Mouse (Mus musculus): ENCODE data around the gene Smox. TPM values are rescaled to one million over a fixed set of nuclear protein-coding genes. Genes with fewer than 3 reads are reported as not detected.
A peak's percentile ranks its signal among the peaks of the same experiment; 100 is the strongest.

Gene Smox
- polyA plus RNA-seq, 1 experiment: 213 TPM

DNA sequence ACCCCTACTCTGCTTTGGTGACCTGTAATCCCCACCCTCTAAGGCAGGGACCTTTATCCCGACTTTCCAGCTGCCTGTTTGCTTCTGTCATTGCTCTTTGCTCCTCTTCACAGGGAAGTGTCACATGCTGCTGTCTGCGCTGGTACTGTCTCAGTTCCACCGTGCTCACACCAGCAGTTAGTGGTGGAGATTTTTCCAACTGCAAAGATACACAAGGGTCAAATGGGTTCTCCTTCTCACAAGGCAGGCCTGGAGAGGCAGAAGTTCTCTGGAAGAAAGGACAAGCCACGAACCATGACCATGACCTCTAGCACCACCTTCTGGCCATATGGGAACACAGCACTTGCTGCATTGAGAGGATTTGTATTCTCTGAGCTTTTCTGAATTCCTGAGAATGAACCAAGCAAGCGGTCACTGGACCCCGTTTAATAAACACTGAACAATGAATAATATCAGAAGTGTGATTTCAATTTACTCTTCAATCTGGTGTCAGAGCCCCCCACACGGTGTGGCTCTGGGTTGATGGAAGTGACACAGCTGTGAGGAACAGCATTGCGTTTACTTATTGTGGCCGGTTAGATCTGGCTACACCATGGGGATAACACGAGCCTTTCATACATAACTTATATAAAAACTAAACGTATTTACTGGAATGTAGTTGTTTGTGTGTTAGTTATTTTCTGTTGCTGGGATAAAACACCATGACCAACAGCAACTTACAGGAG lies 38.8 kb downstream of the Smox start:
- WGBS: 38% methylated on average over 11 of the region's 11 CpGs

DNA sequence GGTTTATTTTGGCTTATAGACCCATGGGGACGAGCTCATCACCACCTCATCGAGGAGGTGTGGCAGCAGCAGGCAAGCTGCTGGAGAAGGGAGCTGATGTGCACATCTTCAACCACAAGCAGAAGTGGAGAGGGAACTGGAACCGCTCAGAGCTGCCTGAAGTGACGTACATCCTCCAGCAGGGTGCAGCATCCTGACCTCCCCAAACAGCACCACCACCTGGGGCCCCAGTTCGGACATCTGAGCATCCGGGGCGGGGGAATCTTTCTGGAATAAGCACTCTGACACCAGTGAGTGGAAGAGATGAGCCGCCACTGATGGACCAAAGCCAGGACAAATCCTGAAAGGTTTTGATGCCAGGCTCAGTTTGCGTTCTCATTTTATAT lies 39.3 kb downstream of the Smox start:
- TF ChIP-seq POLR2A (IDR thresholded peaks at IDR 0.05; ENCODE audit: borderline replicate concordance, control insufficient read depth, low read depth, low read length): no peak
- peak; percentile 84 for TF ChIP-seq CTCF (IDR thresholded peaks at IDR 0.05; ENCODE audit: control insufficient read depth, insufficient read depth, low read length)
- 16% methylated on average over 9 of the region's 9 CpGs for WGBS
- Histone ChIP-seq H3K4me3 (replicated peaks; ENCODE audit: control insufficient read depth, low read depth, low read length) (no peak overlapping the region), H3K27ac (ENCODE audit: control insufficient read depth, insufficient read depth, low read depth, low read length, poor library complexity) (no peak overlapping the region), H3K4me1 (ENCODE audit: control insufficient read depth, insufficient read depth, low read length) (no peaks in the 10 kb centered on the region)

More for the DNA sequence above, 38.8 kb downstream of the Smox start:
- no peak overlapping the region for H3K27ac ChIP-seq (ENCODE audit: control insufficient read depth, insufficient read depth, low read depth, low read length, poor library complexity)
- TF ChIP-seq CTCF (IDR thresholded peaks at IDR 0.05; ENCODE audit: control insufficient read depth, insufficient read depth, low read length) (peak; percentile 88), POLR2A (IDR thresholded peaks at IDR 0.05; ENCODE audit: borderline replicate concordance, control insufficient read depth, low read depth, low read length) (no peak)
- no peaks in the 10 kb centered on the region for H3K4me1 ChIP-seq (ENCODE audit: control insufficient read depth, insufficient read depth, low read length)
- H3K4me3 ChIP-seq (replicated peaks; ENCODE audit: control insufficient read depth, low read depth, low read length): no peak overlapping the region

DNA sequence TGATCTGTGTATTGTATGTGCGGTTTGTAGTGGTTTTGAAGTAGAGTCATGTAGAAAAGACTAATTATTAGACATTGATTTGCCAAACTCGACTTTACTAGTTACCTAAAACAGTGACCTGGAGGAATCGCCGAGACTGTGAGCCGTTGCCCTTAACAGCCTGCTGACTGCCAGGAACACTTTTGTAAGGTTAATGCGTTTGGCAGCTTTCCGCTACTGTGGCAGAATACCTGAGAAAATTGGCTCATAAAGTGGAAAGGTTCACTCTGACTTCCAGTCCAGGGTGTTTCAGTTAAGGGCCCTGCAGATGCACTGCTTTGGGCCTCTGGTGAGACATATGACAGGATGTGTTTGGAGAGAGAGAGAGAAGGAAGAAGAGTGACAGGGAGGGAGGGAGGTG lies 40.0 kb downstream of the Smox start:
- WGBS: 82% methylated on average over 7 of the region's 7 CpGs
- no peaks in the 10 kb centered on the region for H3K4me1 ChIP-seq (ENCODE audit: control insufficient read depth, insufficient read depth, low read length)
- no peak overlapping the region for H3K27ac ChIP-seq (ENCODE audit: control insufficient read depth, insufficient read depth, low read depth, low read length, poor library complexity)
- no peak overlapping the region for H3K4me3 ChIP-seq (replicated peaks; ENCODE audit: control insufficient read depth, low read depth, low read length)
- TF ChIP-seq POLR2A (IDR thresholded peaks at IDR 0.05; ENCODE audit: borderline replicate concordance, control insufficient read depth, low read depth, low read length): no peak
- no peak for TF ChIP-seq CTCF (IDR thresholded peaks at IDR 0.05; ENCODE audit: control insufficient read depth, insufficient read depth, low read length)

DNA sequence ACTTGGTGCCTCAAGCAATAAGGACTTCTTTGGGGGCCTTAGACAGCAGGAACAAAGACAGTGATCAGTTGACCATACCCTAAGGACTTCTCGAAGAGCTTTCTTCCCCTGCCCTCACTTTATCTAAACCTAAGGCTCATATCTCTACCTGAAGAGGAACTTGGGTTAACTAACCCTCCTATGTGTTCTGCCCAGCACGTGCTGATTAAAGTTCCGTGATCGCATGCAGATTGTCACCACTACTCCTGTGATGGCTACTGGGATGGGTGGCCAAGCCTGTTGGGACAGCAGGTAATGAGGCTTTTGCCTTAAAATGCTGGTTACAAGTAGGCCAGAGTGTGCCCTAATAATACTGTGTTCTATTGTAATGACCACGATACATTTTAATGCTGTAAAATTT lies 43.9 kb downstream of the Smox start:
- 65% methylated on average over 5 of the region's 5 CpGs for WGBS
- H3K27ac ChIP-seq (ENCODE audit: control insufficient read depth, insufficient read depth, low read depth, low read length, poor library complexity): no peak overlapping the region

DNA sequence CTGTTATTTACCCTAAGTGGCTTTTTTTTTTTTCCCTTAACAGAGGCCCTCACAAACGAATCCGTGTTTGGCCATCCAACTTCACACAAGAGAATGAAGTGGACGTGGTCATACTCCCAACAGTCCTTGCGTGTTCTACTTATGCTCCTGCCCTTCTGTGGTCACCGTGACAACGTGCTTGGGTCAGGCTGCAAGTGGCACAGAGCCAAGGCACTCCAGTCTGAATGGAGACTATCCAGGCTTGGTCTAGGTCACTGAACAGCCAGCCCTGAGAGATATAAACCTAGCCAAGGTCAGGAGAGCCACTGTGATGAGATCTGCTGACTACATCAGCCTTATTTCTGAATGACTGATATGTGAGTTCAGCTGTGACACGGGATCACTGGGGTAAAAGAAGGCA lies 47.0 kb downstream of the Smox start:
- 79% methylated on average over 7 of the region's 7 CpGs for WGBS
- TF ChIP-seq POLR2A (IDR thresholded peaks at IDR 0.05; ENCODE audit: borderline replicate concordance, control insufficient read depth, low read depth, low read length) (no peak), CTCF (IDR thresholded peaks at IDR 0.05; ENCODE audit: control insufficient read depth, insufficient read depth, low read length) (no peak)
- Histone ChIP-seq H3K27ac (ENCODE audit: control insufficient read depth, insufficient read depth, low read depth, low read length, poor library complexity) (no peak overlapping the region), H3K4me1 (ENCODE audit: control insufficient read depth, insufficient read depth, low read length) (no peaks in the 10 kb centered on the region), H3K4me3 (replicated peaks; ENCODE audit: control insufficient read depth, low read depth, low read length) (no peak overlapping the region)

More for the DNA sequence above, 43.9 kb downstream of the Smox start:
- Histone ChIP-seq H3K4me3 (replicated peaks; ENCODE audit: control insufficient read depth, low read depth, low read length) (no peak overlapping the region), H3K4me1 (ENCODE audit: control insufficient read depth, insufficient read depth, low read length) (no peaks in the 10 kb centered on the region)
- TF ChIP-seq CTCF (IDR thresholded peaks at IDR 0.05; ENCODE audit: control insufficient read depth, insufficient read depth, low read length): no peak
- no peak for TF ChIP-seq POLR2A (IDR thresholded peaks at IDR 0.05; ENCODE audit: borderline replicate concordance, control insufficient read depth, low read depth, low read length)

DNA sequence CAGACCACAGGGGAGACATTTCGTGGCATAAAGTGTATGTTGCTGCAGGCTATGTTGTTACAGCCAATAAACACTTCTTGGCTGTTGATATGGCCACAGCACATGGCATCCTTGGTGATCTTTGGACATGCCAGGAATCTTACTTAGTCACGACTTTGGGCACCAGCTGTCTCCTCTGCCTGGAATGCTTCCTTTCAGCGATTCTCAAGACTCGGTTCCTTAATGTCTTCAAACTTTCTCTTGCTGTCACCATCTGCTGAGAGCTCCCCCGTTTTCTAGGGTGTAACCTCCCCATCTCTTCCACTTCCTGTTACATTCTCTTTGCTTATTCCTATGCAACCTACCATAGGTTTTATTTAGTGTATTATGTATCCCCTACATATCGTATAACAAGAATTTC lies 48.5 kb downstream of the Smox start:
- TF ChIP-seq CTCF (IDR thresholded peaks at IDR 0.05; ENCODE audit: control insufficient read depth, insufficient read depth, low read length) (no peak), POLR2A (IDR thresholded peaks at IDR 0.05; ENCODE audit: borderline replicate concordance, control insufficient read depth, low read depth, low read length) (no peak)
- no peaks in the 10 kb centered on the region for H3K4me1 ChIP-seq (ENCODE audit: control insufficient read depth, insufficient read depth, low read length)
- no peak overlapping the region for H3K27ac ChIP-seq (ENCODE audit: control insufficient read depth, insufficient read depth, low read depth, low read length, poor library complexity)
- H3K4me3 ChIP-seq (replicated peaks; ENCODE audit: control insufficient read depth, low read depth, low read length): no peak overlapping the region
- 78% methylated on average over 6 of the region's 6 CpGs for WGBS

DNA sequence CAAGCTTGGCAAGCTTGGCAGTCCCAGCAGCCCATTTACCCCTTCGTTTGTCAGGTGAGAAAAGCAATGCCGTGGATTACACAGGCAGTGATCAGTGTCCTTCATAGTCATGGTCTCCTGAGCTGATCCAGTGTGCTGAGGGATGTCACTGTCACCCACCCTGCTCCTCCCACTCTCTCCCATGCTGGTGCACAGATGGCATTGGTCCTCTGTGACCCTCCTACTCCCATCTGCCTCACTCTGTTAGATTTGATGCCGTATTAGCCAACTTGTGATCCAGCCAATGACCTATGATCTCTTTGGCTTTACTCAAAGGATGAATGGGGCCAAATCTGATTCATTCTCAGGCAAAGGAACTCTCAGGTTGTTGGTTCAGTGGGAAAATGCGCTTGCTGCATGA lies 50.4 kb downstream of the Smox start:
- Histone ChIP-seq H3K4me3 (replicated peaks; ENCODE audit: control insufficient read depth, low read depth, low read length) (no peak overlapping the region), H3K27ac (ENCODE audit: control insufficient read depth, insufficient read depth, low read depth, low read length, poor library complexity) (no peak overlapping the region), H3K4me1 (ENCODE audit: control insufficient read depth, insufficient read depth, low read length) (no peaks in the 10 kb centered on the region)
- 80% methylated on average over 4 of the region's 4 CpGs for WGBS
- TF ChIP-seq POLR2A (IDR thresholded peaks at IDR 0.05; ENCODE audit: borderline replicate concordance, control insufficient read depth, low read depth, low read length) (no peak), CTCF (IDR thresholded peaks at IDR 0.05; ENCODE audit: control insufficient read depth, insufficient read depth, low read length) (no peak)

DNA sequence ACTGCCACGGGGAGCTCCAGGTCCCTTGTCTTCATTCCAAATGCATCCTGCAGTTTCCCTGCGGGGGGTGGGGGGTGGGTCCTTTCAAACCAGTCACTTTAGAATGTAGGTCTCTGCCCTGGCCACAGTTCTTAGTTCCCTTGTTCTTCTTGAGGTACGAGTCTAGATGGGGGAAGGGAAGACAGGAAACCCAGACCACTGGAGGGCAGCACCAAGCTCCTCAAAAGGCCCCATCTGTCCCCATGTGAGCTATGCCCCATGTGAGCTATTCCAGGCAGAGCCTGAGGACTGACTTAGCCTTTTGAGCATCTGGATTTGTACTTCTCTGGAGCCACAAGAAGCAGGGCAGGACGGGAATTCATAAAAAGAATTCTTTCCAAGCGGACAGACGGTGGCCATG lies 51.2 kb downstream of the Smox start:
- Histone ChIP-seq H3K27ac (ENCODE audit: control insufficient read depth, insufficient read depth, low read depth, low read length, poor library complexity) (no peak overlapping the region), H3K4me1 (ENCODE audit: control insufficient read depth, insufficient read depth, low read length) (no peaks in the 10 kb centered on the region), H3K4me3 (replicated peaks; ENCODE audit: control insufficient read depth, low read depth, low read length) (no peak overlapping the region)
- TF ChIP-seq CTCF (IDR thresholded peaks at IDR 0.05; ENCODE audit: control insufficient read depth, insufficient read depth, low read length): no peak; the same call in 1 of the 2 replicates
- TF ChIP-seq POLR2A (IDR thresholded peaks at IDR 0.05; ENCODE audit: borderline replicate concordance, control insufficient read depth, low read depth, low read length): no peak
- 47% methylated on average over 6 of the region's 6 CpGs for WGBS

Measured in bone marrow, adult 2 months (tissue).